Mouse (Mus musculus) heart, embryonic 12.5 days (tissue): ENCODE measurements around the gene Gyg. TPM values are rescaled to one million over a fixed set of nuclear protein-coding genes. Genes with fewer than 3 reads are reported as not detected.
"Not testable (repeated sequence)": the region's sequence is repeated elsewhere in the genome, so short reads cannot be mapped to it uniquely, and the experiment has no call there.

Source experiments
- ATAC-seq: fragments of 200-750 bp; cut with Nextera tagmentation; 2 replicates; pipeline ENCODE4 v1.8.0; 2017; ENCODE audit warnings: moderate TSS enrichment, moderate library complexity; ENCODE audit not compliant: insufficient number of reproducible peaks, low FRiP score
- H3K27ac ChIP-seq: fragments of 300-500 bp; sonication (generic); 2 replicates; pipeline ENCODE4 v1.5.1; 2016; ENCODE audit warnings: mild to moderate bottlenecking, moderate library complexity; ENCODE audit not compliant: poor library complexity, severe bottlenecking
- H3K27me3 ChIP-seq: fragments of 300-500 bp; sonication (generic); replicated peaks from 2 replicates; pipeline ENCODE4 v1.6.1; 2016; ENCODE audit warnings: mild to moderate bottlenecking, moderate library complexity
- H3K36me3 ChIP-seq: fragments of 300-500 bp; sonication (generic); 2 replicates; pipeline ENCODE4 v1.6.1; 2016; ENCODE audit warnings: mild to moderate bottlenecking, moderate library complexity
- H3K4me1 ChIP-seq: fragments of 300-500 bp; sonication (generic); replicated peaks from 2 replicates; pipeline ENCODE4 v1.6.1; 2016; ENCODE audit warnings: mild to moderate bottlenecking
- H3K4me2 ChIP-seq: fragments of 300-500 bp; sonication (generic); 2 replicates; pipeline ENCODE4 v1.6.1; 2016; ENCODE audit warnings: mild to moderate bottlenecking, moderate library complexity
- H3K4me3 ChIP-seq: fragments of 300-500 bp; sonication (generic); 2 replicates; pipeline ENCODE4 v1.5.1; 2016; ENCODE audit warnings: mild to moderate bottlenecking
- H3K9ac ChIP-seq: fragments of 300-500 bp; sonication (generic); 2 replicates; pipeline ENCODE4 v1.6.1; 2016; ENCODE audit warnings: mild to moderate bottlenecking, moderate library complexity
- H3K9me3 ChIP-seq: fragments of 300-500 bp; sonication (generic); replicated peaks from 2 replicates; pipeline ENCODE4 v1.6.1; 2016; ENCODE audit warnings: mild to moderate bottlenecking, moderate library complexity
- WGBS: fragments of 180-500 bp; shearing (Covaris S2); methylation state at CpG from one replicate; pipeline ENCODE4 v1.1.7; 2016; 5-methylcytosine and 5-hydroxymethylcytosine counted together
- polyA plus RNA-seq: library from polyadenylated mRNA; unstranded; fragments of >200 nt; fragmentation: Nextera tagmentation; extraction: Ambion mirVana; gene quantifications from 2 replicates; pipeline ENCODE4 v1.2.1, GENCODE M21; 2016

Gyg gene
- polyA plus RNA-seq, 1 experiment from 2014 or later = 687 TPM

- no peak overlapping the region for H3K4me2 ChIP-seq
- 46% methylated on average over 2 of the region's 2 CpGs for whole genome bisulfite sequencing
- H3K9ac ChIP-seq = no peak overlapping the region
- peak overlapping the region; percentile 84 for H3K27ac ChIP-seq
- no peaks in the 10 kb centered on the region for H3K9me3 ChIP-seq
- H3K4me1 ChIP-seq = peaks cover 63% of the 10 kb centered on the region
- H3K36me3 ChIP-seq = peaks cover 84% of the 10 kb centered on the region
- ATAC-seq = peak; percentile 1; the same call in 1 of the 2 replicates
- no peaks in the 10 kb centered on the region for H3K27me3 ChIP-seq
- no peak overlapping the region for H3K4me3 ChIP-seq
Observed at GRCm38 (mm10) chr3:20131350-20131720, 23.8 kb downstream of the Gyg start.

GRCm38 (mm10) chr3:20130456-20131349, 24.4 kb downstream of the Gyg start:
- Histone ChIP-seq H3K9me3 (no peaks in the 10 kb centered on the region), H3K4me1 (peaks cover 56% of the 10 kb centered on the region), H3K36me3 (peaks cover 82% of the 10 kb centered on the region), H3K27ac (peak overlapping the region; percentile 84), H3K9ac (no peak overlapping the region; the same call in 1 of the 2 replicates), H3K27me3 (no peaks in the 10 kb centered on the region), H3K4me2 (peak overlapping the region; percentile 4; the same call in 1 of the 2 replicates), H3K4me3 (no peak overlapping the region)
- ATAC-seq = peak; percentile 68
- 58% methylated on average over 8 of the region's 8 CpGs for WGBS

GRCm38 (mm10) chr3:20129491-20129890, 25.6 kb downstream of the Gyg start:
- Histone ChIP-seq H3K4me1 (peaks cover 47% of the 10 kb centered on the region), H3K36me3 (peaks cover 80% of the 10 kb centered on the region), H3K27ac (peak overlapping the region; percentile 84; the same call in 1 of the 2 replicates), H3K9me3 (no peaks in the 10 kb centered on the region), H3K4me2 (no peak overlapping the region), H3K9ac (no peak overlapping the region), H3K4me3 (no peak overlapping the region), H3K27me3 (no peaks in the 10 kb centered on the region)
- 80% methylated on average over 5 of the region's 5 CpGs for WGBS
- no peak for ATAC-seq

GRCm38 (mm10) chr3:20127047-20127595, 28.0 kb downstream of the Gyg start:
- Histone ChIP-seq H3K4me2 (no peak overlapping the region), H3K27me3 (no peaks in the 10 kb centered on the region), H3K9me3 (no peaks in the 10 kb centered on the region), H3K9ac (no peak overlapping the region), H3K36me3 (peaks cover 78% of the 10 kb centered on the region), H3K4me3 (no peak overlapping the region), H3K4me1 (peaks cover 29% of the 10 kb centered on the region), H3K27ac (no peak overlapping the region)
- 74% methylated on average over 2 of the region's 2 CpGs for WGBS
- no peak for ATAC-seq

- no peak overlapping the region for H3K9ac ChIP-seq
- no peaks in the 10 kb centered on the region for H3K27me3 ChIP-seq
- no peaks in the 10 kb centered on the region for H3K9me3 ChIP-seq
- WGBS = 90% methylated on average over 5 of the region's 5 CpGs
- no peak overlapping the region for H3K4me2 ChIP-seq
- peaks cover 75% of the 10 kb centered on the region for H3K36me3 ChIP-seq
- ATAC-seq = no peak
- H3K27ac ChIP-seq = 0 out of 2 replicates have a peak overlapping the region, but pooled peaks have one; percentile 21
- no peak overlapping the region for H3K4me3 ChIP-seq
- H3K4me1 ChIP-seq = peaks cover 17% of the 10 kb centered on the region
Observed at GRCm38 (mm10) chr3:20125604-20126003, 29.5 kb downstream of the Gyg start.

DNA sequence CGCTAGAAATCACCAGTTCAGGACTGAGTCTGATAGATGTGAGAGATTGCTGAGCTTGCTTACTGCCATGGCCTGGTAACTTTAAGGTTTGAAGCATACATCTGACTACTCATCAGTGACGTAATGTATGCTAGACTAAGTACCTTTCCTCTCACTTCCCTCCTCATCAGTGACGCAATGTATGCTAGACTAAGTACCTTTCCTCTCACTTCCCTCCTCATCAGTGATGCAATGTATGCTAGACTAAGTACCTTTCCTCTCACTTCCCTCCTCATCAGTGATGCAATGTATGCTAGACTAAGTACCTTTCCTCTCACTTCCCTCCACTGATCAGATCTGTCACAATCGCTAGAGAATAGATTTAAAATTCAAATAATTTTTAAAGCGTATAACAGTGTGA, 33.5 kb downstream of the Gyg start:
- not testable (repeated sequence) for H3K27ac ChIP-seq, H3K4me3 ChIP-seq, ATAC-seq, H3K4me2 ChIP-seq, H3K4me1 ChIP-seq, H3K9ac ChIP-seq, H3K9me3 ChIP-seq, H3K27me3 ChIP-seq
- peaks cover 54% of the 10 kb centered on the region for H3K36me3 ChIP-seq
- WGBS = 88% methylated on average over 5 of the region's 5 CpGs

DNA sequence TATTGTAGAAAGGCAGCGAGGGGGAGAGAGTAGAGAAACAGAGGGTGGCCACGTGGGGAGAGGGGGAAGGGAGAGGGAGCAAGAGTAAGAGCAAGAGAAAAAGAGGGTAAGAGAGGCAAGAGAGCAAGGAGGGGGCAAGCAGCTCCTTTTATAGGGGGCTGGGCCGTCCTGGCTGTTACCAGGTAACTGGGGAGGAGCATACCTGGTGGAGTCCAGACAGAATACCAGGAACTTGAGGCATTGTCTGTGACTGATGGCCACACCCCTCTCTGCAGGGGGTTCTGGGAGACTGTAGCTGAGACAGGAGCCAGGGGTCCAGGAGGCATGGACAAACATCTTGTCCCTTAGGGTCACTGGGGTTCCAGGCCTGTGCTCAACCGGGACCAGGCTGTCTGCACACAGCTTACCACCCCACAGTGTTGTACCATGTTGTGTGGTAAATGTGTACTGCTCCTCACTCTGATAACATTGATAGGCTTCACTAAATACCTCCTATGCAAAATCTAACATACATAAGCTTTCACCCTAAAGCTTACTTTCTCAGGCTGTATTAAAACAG, 35.4 kb downstream of the Gyg start:
- no peak for ATAC-seq
- WGBS = 60% methylated on average over 4 of the region's 4 CpGs
- Histone ChIP-seq H3K27ac (0 out of 2 replicates have a peak overlapping the region, but pooled peaks have one; percentile 33), H3K4me3 (no peak overlapping the region), H3K36me3 (peaks cover 40% of the 10 kb centered on the region), H3K4me1 (no peaks in the 10 kb centered on the region), H3K27me3 (no peaks in the 10 kb centered on the region), H3K4me2 (no peak overlapping the region), H3K9me3 (no peaks in the 10 kb centered on the region), H3K9ac (no peak overlapping the region)

- H3K9ac ChIP-seq = no peak overlapping the region
- WGBS = 72% methylated on average over 19 of the region's 19 CpGs
- no peaks in the 10 kb centered on the region for H3K27me3 ChIP-seq
- H3K4me3 ChIP-seq = no peak overlapping the region
- H3K27ac ChIP-seq = 0 out of 2 replicates have a peak overlapping the region, but pooled peaks have one; percentile 33
- H3K36me3 ChIP-seq = peaks cover 40% of the 10 kb centered on the region
- H3K9me3 ChIP-seq = no peaks in the 10 kb centered on the region
- peak; percentile 55; the same call in 1 of the 2 replicates for ATAC-seq
- H3K4me1 ChIP-seq = no peaks in the 10 kb centered on the region
- no peak overlapping the region for H3K4me2 ChIP-seq
Observed at GRCm38 (mm10) chr3:20119044-20119591, 36.0 kb downstream of the Gyg start.

DNA sequence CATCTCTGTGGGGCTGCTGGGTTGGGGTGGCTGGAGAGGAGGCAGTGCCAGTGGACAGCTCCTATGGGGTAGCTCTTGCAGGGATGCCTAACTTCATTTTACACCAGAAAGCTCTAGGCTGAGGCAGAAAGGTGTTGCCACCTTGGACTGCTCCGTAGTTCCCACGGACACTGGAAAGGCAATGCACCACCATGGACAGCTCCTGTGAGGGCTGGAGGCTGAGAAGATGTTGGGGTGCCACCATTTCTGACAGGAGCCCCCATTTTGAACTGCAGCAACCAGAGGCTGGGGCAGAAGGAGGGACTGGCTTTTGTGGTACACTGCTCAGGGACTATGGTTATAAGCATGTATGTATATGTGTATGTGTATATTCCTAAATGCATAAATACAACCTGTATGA, 43.2 kb downstream of the Gyg start:
- no peaks in the 10 kb centered on the region for H3K4me1 ChIP-seq
- H3K9ac ChIP-seq = no peak overlapping the region
- H3K36me3 ChIP-seq = peaks cover 34% of the 10 kb centered on the region
- H3K4me3 ChIP-seq = no peak overlapping the region
- no peak for ATAC-seq
- no peaks in the 10 kb centered on the region for H3K9me3 ChIP-seq
- no peaks in the 10 kb centered on the region for H3K27me3 ChIP-seq
- no peak overlapping the region for H3K4me2 ChIP-seq
- 90% methylated on average over 2 of the region's 2 CpGs for WGBS
- H3K27ac ChIP-seq = no peak overlapping the region

- no peak for ATAC-seq
- Histone ChIP-seq H3K27ac (no peak overlapping the region), H3K36me3 (peaks cover 34% of the 10 kb centered on the region), H3K9ac (no peak overlapping the region), H3K4me2 (no peak overlapping the region), H3K4me1 (no peaks in the 10 kb centered on the region), H3K9me3 (no peaks in the 10 kb centered on the region), H3K4me3 (no peak overlapping the region), H3K27me3 (no peaks in the 10 kb centered on the region)
- WGBS = 85% methylated on average over 5 of the region's 5 CpGs
Observed at GRCm38 (mm10) chr3:20108881-20109280, 46.2 kb downstream of the Gyg start.

GRCm38 (mm10) chr3:20104776-20105175, 50.3 kb downstream of the Gyg start:
- no peaks in the 10 kb centered on the region for H3K27me3 ChIP-seq
- 94% methylated on average over 2 of the region's 2 CpGs for WGBS
- no peak overlapping the region for H3K9ac ChIP-seq
- H3K27ac ChIP-seq = no peak overlapping the region
- H3K4me3 ChIP-seq = no peak overlapping the region
- ATAC-seq = no peak
- H3K4me2 ChIP-seq = no peak overlapping the region
- no peaks in the 10 kb centered on the region for H3K4me1 ChIP-seq
- H3K36me3 ChIP-seq = peaks cover 22% of the 10 kb centered on the region
- 0 out of 2 replicates have a peak, but pooled peaks cover 2% of the 10 kb centered on the region for H3K9me3 ChIP-seq
